Mouse (Mus musculus) hindbrain, postnatal 0 days (tissue): ENCODE data around the gene Slc6a17. TPM values are rescaled to one million over a fixed set of nuclear protein-coding genes. Genes with fewer than 3 reads are reported as not detected.
A peak's percentile ranks its signal among the peaks of the same experiment; 100 is the strongest.

Source experiments
- ATAC-seq: fragments of 200-750 bp; cut with Nextera tagmentation; 2 replicates; pipeline ENCODE4 v1.8.0; 2017; ENCODE audit warnings: mild to moderate bottlenecking, moderate TSS enrichment, moderate library complexity
- DNase-seq: peaks from one replicate; pipeline ENCODE4 v3.0.0-alpha.2; 2015; ENCODE audit warnings: low spot score
- H3K27ac ChIP-seq: fragments of 300-500 bp; sonication (generic); 2 replicates; pipeline ENCODE4 v1.5.1; 2014; ENCODE audit warnings: mild to moderate bottlenecking
- H3K27me3 ChIP-seq: fragments of 300-500 bp; sonication (generic); 2 replicates; pipeline ENCODE4 v1.6.1; 2014; ENCODE audit warnings: low read length, mixed read lengths; ENCODE audit not compliant: insufficient read depth
- H3K36me3 ChIP-seq: fragments of 300-500 bp; sonication (generic); 2 replicates; pipeline ENCODE4 v1.6.1; 2014; ENCODE audit warnings: low read length, mixed read lengths; ENCODE audit not compliant: insufficient read depth
- H3K4me1 ChIP-seq: fragments of 300-500 bp; sonication (generic); 2 replicates; pipeline ENCODE4 v1.6.1; 2014; ENCODE audit warnings: antibody characterized with exemption, low read length, mixed read lengths; ENCODE audit not compliant: insufficient read depth
- H3K4me2 ChIP-seq: fragments of 300-500 bp; sonication (generic); 2 replicates; pipeline ENCODE4 v1.6.1; 2014; ENCODE audit warnings: low read depth, mild to moderate bottlenecking, low read length, moderate library complexity, mixed read lengths
- H3K4me3 ChIP-seq: fragments of 300-500 bp; sonication (generic); 2 replicates; pipeline ENCODE4 v1.5.1; 2014; ENCODE audit warnings: low read length
- H3K9ac ChIP-seq: fragments of 300-500 bp; sonication (generic); replicated peaks from 2 replicates; pipeline ENCODE4 v1.6.1; 2014; ENCODE audit warnings: mild to moderate bottlenecking, low read length, moderate library complexity, mixed read lengths
- H3K9me3 ChIP-seq: fragments of 300-500 bp; sonication (generic); 2 replicates; pipeline ENCODE4 v1.6.1; 2016; ENCODE audit warnings: low read length, mixed read lengths
- CTCF ChIP-seq: IDR thresholded peaks from 2 replicates; pipeline ENCODE4 v1.5.1; 2016; ENCODE audit warnings: antibody characterized with exemption, control low read depth, low read depth
- WGBS: fragments of 180-500 bp; shearing (Covaris S2); extraction: QIAGEN DNeasy Blood & Tissue Kit; methylation state at CpG from one replicate; pipeline ENCODE4 v1.1.7; 2014; 5-methylcytosine and 5-hydroxymethylcytosine counted together
- polyA plus RNA-seq: library from polyadenylated mRNA; unstranded; fragments of >200 nt; fragmentation: Nextera tagmentation; extraction: Ambion mirVana; gene quantifications from 2 replicates; pipeline ENCODE4 v1.2.1, GENCODE M21; 2015
- total RNA-seq: library from RNA; depleted of rRNA; stranded (reverse); fragments of >200 nt; gene quantifications from 2 replicates; pipeline ENCODE4 v1.2.3, GENCODE M21; 2014

Slc6a17 gene
- total and polyA plus RNA-seq, 2 experiments from 2014 or later, result 20.6 to 71.8 TPM

GRCm38 (mm10) chr3:107554842-107555241 lies 37.0 kb upstream of the Slc6a17 start, which contains the start of gene Ubl4b:
Gene Ubl4b, minus strand, starts transcription at chr3:107555073.
- Histone ChIP-seq H3K9ac (no peak within 1 kb of the TSS), H3K4me3 (no peak within 1 kb of the TSS), H3K9me3 (no peaks in the 10 kb centered on the region), H3K4me2 (no peak within 1 kb of the TSS), H3K4me1 (no peaks in the 10 kb centered on the region), H3K36me3 (no peaks in the 10 kb centered on the region), H3K27ac (no peak within 1 kb of the TSS), H3K27me3 (0 out of 2 replicates have a peak, but pooled peaks cover 6% of the 10 kb centered on the region)
- WGBS, result 89% methylated on average over 2 of the region's 2 CpGs
- DNase-seq, result no peak
- TF ChIP-seq CTCF, result no peak
- no peak for ATAC-seq

- H3K4me3 ChIP-seq, result no peak overlapping the region
- no peak overlapping the region for H3K4me2 ChIP-seq
- no peak overlapping the region for H3K9ac ChIP-seq
- H3K36me3 ChIP-seq, result no peaks in the 10 kb centered on the region
- 0 out of 2 replicates have a peak, but pooled peaks have one; percentile 41 for ATAC-seq
- DNase-seq, result peak; percentile 91
- peak; percentile 83 for TF ChIP-seq CTCF
- H3K27ac ChIP-seq, result no peak overlapping the region
- no peaks in the 10 kb centered on the region for H3K9me3 ChIP-seq
- WGBS, result 71% methylated on average over 17 of the region's 17 CpGs
- 0 out of 2 replicates have a peak, but pooled peaks cover 13% of the 10 kb centered on the region for H3K4me1 ChIP-seq
- H3K27me3 ChIP-seq, result no peaks in the 10 kb centered on the region
These were observed 32.7 kb upstream of the Slc6a17 start for GRCm38 (mm10) chr3:107550409-107551049.

- 42% methylated on average over 2 of the region's 2 CpGs for WGBS
- H3K27ac ChIP-seq, result peak overlapping the region; percentile 56
These were observed 29.1 kb upstream of the Slc6a17 start for GRCm38 (mm10) chr3:107546956-107547355.

GRCm38 (mm10) chr3:107545716-107546412 lies 28.0 kb upstream of the Slc6a17 start:
- H3K4me1 ChIP-seq, result 0 out of 2 replicates have a peak, but pooled peaks cover 13% of the 10 kb centered on the region
- H3K4me2 ChIP-seq, result no peak overlapping the region
- no peak overlapping the region for H3K4me3 ChIP-seq
- peak overlapping the region; percentile 36 for H3K27ac ChIP-seq
- no peak for TF ChIP-seq CTCF
- WGBS, result 64% methylated on average over 10 of the region's 10 CpGs
- no peaks in the 10 kb centered on the region for H3K36me3 ChIP-seq
- DNase-seq, result no peak
- no peak for ATAC-seq
- H3K9ac ChIP-seq, result no peak overlapping the region
- no peaks in the 10 kb centered on the region for H3K9me3 ChIP-seq
- H3K27me3 ChIP-seq, result no peaks in the 10 kb centered on the region

More at GRCm38 (mm10) chr3:107546956-107547355, 29.1 kb upstream of the Slc6a17 start:
- Histone ChIP-seq H3K4me2 (no peak overlapping the region), H3K36me3 (no peaks in the 10 kb centered on the region), H3K4me1 (0 out of 2 replicates have a peak, but pooled peaks cover 13% of the 10 kb centered on the region), H3K9me3 (no peaks in the 10 kb centered on the region), H3K4me3 (no peak overlapping the region), H3K9ac (no peak overlapping the region), H3K27me3 (no peaks in the 10 kb centered on the region)
- no peak for TF ChIP-seq CTCF
- peak; percentile 78 for DNase-seq
- ATAC-seq, result peak; percentile 81

GRCm38 (mm10) chr3:107545278-107545677 lies 27.5 kb upstream of the Slc6a17 start:
- Histone ChIP-seq H3K4me3 (no peak overlapping the region), H3K27ac (0 out of 2 replicates have a peak overlapping the region, but pooled peaks have one; percentile 36), H3K9me3 (no peaks in the 10 kb centered on the region), H3K4me2 (no peak overlapping the region), H3K9ac (no peak overlapping the region), H3K36me3 (no peaks in the 10 kb centered on the region), H3K4me1 (0 out of 2 replicates have a peak, but pooled peaks cover 13% of the 10 kb centered on the region), H3K27me3 (no peaks in the 10 kb centered on the region)
- TF ChIP-seq CTCF, result no peak
- 48% methylated on average over 5 of the region's 5 CpGs for WGBS
- ATAC-seq (no peak), DNase-seq (peak; percentile 39)

GRCm38 (mm10) chr3:107543158-107544080 lies 25.6 kb upstream of the Slc6a17 start:
- 68% methylated on average over 8 of the region's 8 CpGs for WGBS
- H3K36me3 ChIP-seq, result no peaks in the 10 kb centered on the region
- H3K4me2 ChIP-seq, result no peak overlapping the region
- no peak overlapping the region for H3K4me3 ChIP-seq
- DNase-seq (no peak), ATAC-seq (no peak)
- no peak for TF ChIP-seq CTCF
- H3K27ac ChIP-seq, result no peak overlapping the region
- no peak overlapping the region for H3K9ac ChIP-seq
- 0 out of 2 replicates have a peak, but pooled peaks cover 13% of the 10 kb centered on the region for H3K4me1 ChIP-seq
- no peaks in the 10 kb centered on the region for H3K9me3 ChIP-seq
- no peaks in the 10 kb centered on the region for H3K27me3 ChIP-seq
